Mouse (Mus musculus) liver, adult 2 months (tissue): ENCODE data around the gene Slamf9. TPM values are rescaled to one million over a fixed set of nuclear protein-coding genes. Genes with fewer than 3 reads are reported as not detected.

Experiments used
- DNase-seq: peaks from one replicate; pipeline ENCODE4 v3.0.0-alpha.2; 2011; ENCODE audit warnings: low read depth, low spot score; ENCODE audit errors: extremely low read depth
- H3K27ac ChIP-seq: fragments of 200-500 bp; replicated peaks from 2 replicates; pipeline ENCODE4 v1.5.1; 2012; ENCODE audit warnings: low read depth, mild to moderate bottlenecking, control low read depth, inconsistent platforms, low read length; ENCODE audit not compliant: insufficient read depth
- H3K27me3 ChIP-seq: fragments of 200-500 bp; 2 replicates; pipeline ENCODE4 v1.6.1; 2012; ENCODE audit warnings: mild to moderate bottlenecking, moderate library complexity, low read length, inconsistent platforms; ENCODE audit not compliant: control insufficient read depth, insufficient read depth
- H3K36me3 ChIP-seq: fragments of 200-500 bp; 2 replicates; pipeline ENCODE4 v1.6.1; 2012; ENCODE audit warnings: low read length, inconsistent platforms; ENCODE audit not compliant: control insufficient read depth, insufficient read depth
- H3K4me1 ChIP-seq: fragments of 200-500 bp; 2 replicates; pipeline ENCODE4 v1.6.1; 2011; ENCODE audit warnings: low read length; ENCODE audit not compliant: control insufficient read depth, insufficient read depth
- H3K4me3 ChIP-seq: fragments of 200-500 bp; 2 replicates; pipeline ENCODE4 v1.5.1; 2011; ENCODE audit warnings: low read depth, mild to moderate bottlenecking, control low read depth, low read length, moderate library complexity; ENCODE audit not compliant: insufficient read depth
- H3K79me2 ChIP-seq: fragments of 200-500 bp; 2 replicates; pipeline ENCODE4 v1.6.1; 2012; ENCODE audit warnings: inconsistent platforms, mild to moderate bottlenecking, low read length, moderate library complexity; ENCODE audit not compliant: control insufficient read depth, insufficient read depth
- H3K9ac ChIP-seq: fragments of 200-500 bp; 2 replicates; pipeline ENCODE4 v1.6.1; 2012; ENCODE audit warnings: low read depth, mild to moderate bottlenecking, control low read depth, inconsistent platforms, low read length
- CTCF ChIP-seq: fragments of 200-500 bp; IDR thresholded peaks from 2 replicates; pipeline ENCODE4 v1.5.1; 2011; ENCODE audit warnings: low read depth, low read length, control low read depth
- POLR2A ChIP-seq: fragments of 200-500 bp; IDR thresholded peaks from 2 replicates; pipeline ENCODE4 v1.6.1; 2011; ENCODE audit warnings: low read length, control low read depth; ENCODE audit not compliant: insufficient read depth; ENCODE audit errors: extremely low read depth
- WGBS: fragments of 180-500 bp; shearing (Covaris S2); methylation state at CpG from one replicate; pipeline ENCODE4 v1.1.7; 2018; 5-methylcytosine and 5-hydroxymethylcytosine counted together
- polyA plus RNA-seq: library from polyadenylated mRNA; depleted of rRNA; stranded (reverse); fragments of >200 nt; gene quantifications from 2 replicates; pipeline ENCODE4 v1.2.3, GENCODE M21; 2012
- total RNA-seq: library from RNA; depleted of rRNA; stranded (reverse); fragments of >200 nt; gene quantifications from 2 replicates; pipeline ENCODE4 v1.2.3, GENCODE M21; 2014

Slamf9 gene
- total and polyA plus RNA-seq, 2 experiments, result 0.53 to 0.92 TPM

DNA sequence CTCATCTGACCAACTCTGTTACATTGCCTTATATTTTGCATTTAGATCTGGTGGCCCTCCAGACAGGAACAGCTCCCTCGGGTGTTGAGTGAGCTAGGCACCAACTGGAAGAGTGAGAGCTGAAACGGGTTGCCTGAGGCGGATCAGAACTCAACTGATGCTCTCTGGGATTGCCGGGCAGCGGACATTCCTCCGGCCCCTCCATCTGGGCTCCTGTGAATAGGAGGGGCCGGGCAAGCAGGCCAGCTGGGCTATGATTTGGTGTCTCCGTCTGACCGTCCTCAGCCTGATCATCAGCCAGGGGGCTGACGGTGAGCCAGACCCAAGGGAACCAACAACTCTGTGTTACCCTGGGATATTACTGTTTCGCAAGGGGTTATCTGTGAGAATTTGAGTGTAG, 9.1 kb downstream of the Slamf9 start:
- Histone ChIP-seq H3K79me2 (no peaks in the 10 kb centered on the region), H3K36me3 (no peaks in the 10 kb centered on the region), H3K4me3 (no peak overlapping the region), H3K27me3 (no peaks in the 10 kb centered on the region), H3K4me1 (peaks cover 4% of the 10 kb centered on the region; the same call in 1 of the 2 replicates), H3K27ac (no peak overlapping the region), H3K9ac (no peak overlapping the region)
- TF ChIP-seq POLR2A (no peak), CTCF (no peak)
- WGBS, result 90% methylated on average over 11 of the region's 11 CpGs
- no peak for DNase-seq

DNA sequence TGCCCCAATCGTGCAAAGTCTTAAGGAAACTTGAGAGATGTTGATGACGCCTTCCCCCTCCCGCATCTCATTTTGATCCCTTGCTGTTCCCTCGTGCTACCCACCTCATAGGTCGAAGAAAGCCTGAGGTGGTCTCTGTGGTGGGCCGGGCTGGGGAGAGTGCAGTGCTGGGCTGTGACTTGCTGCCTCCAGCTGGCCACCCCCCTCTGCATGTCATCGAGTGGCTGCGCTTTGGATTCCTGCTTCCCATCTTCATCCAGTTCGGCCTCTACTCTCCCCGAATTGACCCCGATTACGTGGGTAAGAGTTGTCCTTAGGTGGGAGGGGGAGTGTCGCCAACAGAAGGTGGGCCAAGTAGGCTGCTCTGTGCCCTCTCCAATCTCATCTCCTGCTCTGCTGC, 9.5 kb downstream of the Slamf9 start:
- Histone ChIP-seq H3K79me2 (no peaks in the 10 kb centered on the region), H3K27ac (no peak overlapping the region), H3K4me3 (no peak overlapping the region), H3K9ac (no peak overlapping the region), H3K36me3 (no peaks in the 10 kb centered on the region), H3K4me1 (peaks cover 4% of the 10 kb centered on the region; the same call in 1 of the 2 replicates), H3K27me3 (no peaks in the 10 kb centered on the region)
- no peak for TF ChIP-seq POLR2A
- TF ChIP-seq CTCF, result no peak
- no peak for DNase-seq
- WGBS, result 94% methylated on average over 13 of the region's 13 CpGs

DNA sequence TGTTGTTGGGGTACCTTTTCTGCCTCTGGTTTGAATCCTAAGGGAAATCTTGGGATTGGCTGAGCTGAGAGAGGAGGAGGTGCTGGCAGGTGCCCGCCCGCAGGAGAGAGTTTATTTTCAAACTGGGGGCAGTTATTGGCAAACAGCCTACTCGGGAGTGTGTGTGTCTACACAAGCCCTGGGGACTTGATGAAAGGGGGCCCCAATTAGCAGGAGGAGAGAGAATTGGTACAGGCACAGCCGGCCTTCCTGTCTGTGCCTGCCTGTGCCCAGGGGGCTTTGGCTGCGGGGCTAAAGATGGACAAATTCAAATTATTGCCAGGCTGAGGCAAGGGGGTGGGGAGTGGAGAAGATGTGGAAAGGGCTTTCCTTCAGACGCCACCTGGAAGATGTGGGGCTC, 10.7 kb downstream of the Slamf9 start:
- 85% methylated on average over 6 of the region's 6 CpGs for WGBS
- no peak for DNase-seq
- Histone ChIP-seq H3K4me1 (peaks cover 4% of the 10 kb centered on the region; the same call in 1 of the 2 replicates), H3K27me3 (no peaks in the 10 kb centered on the region), H3K9ac (no peak overlapping the region), H3K27ac (no peak overlapping the region), H3K79me2 (no peaks in the 10 kb centered on the region), H3K36me3 (no peaks in the 10 kb centered on the region), H3K4me3 (no peak overlapping the region)
- TF ChIP-seq CTCF (no peak), POLR2A (no peak)

DNA sequence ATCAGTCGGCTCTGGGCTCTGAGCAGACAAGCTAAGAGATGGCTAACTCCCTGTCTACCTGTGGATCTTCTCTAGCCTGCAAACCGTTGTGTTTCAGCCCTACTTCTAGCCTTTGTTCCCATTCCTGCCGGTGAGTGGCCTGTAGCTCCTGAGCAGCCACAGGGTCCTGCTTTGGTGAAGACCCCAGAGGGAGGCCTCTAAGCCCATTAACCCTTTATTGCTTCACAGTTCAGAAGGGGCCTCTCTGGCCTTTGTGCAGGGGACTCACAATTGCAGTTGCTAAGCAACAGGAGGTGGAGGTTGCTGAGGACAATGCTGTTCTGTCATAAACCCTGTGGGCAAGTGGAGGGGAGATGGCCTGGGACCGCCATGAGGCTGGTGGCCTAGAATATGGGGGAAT, 11.1 kb downstream of the Slamf9 start:
- H3K79me2 ChIP-seq, result no peaks in the 10 kb centered on the region
- H3K36me3 ChIP-seq, result no peaks in the 10 kb centered on the region
- H3K4me3 ChIP-seq, result no peak overlapping the region
- no peak overlapping the region for H3K9ac ChIP-seq
- peaks cover 4% of the 10 kb centered on the region; the same call in 1 of the 2 replicates for H3K4me1 ChIP-seq
- no peak for DNase-seq
- TF ChIP-seq POLR2A (no peak), CTCF (no peak)
- H3K27ac ChIP-seq, result no peak overlapping the region
- 78% methylated on average over 4 of the region's 4 CpGs for WGBS
- no peaks in the 10 kb centered on the region for H3K27me3 ChIP-seq

DNA sequence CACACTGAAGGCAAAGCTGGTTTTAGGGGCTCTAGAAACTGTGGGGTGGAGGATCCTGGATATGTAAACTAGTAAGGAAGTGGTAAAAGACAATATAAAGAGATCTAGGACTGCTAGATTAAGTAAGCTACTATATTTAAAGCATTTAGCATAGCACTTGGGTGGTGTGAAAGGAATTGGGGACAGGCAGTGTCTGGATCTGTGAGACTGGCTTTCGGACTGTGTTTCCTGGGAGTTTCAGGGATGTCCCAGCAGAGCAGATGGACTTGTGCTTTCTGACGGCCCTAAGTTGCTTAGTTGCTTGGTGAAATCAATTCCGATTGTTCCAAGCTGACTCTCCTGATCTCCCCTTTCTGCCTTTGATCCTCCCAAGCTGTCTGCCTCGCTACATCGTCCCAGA, 11.5 kb downstream of the Slamf9 start:
- Histone ChIP-seq H3K36me3 (no peaks in the 10 kb centered on the region), H3K27ac (no peak overlapping the region), H3K4me3 (no peak overlapping the region), H3K79me2 (no peaks in the 10 kb centered on the region), H3K9ac (no peak overlapping the region), H3K27me3 (no peaks in the 10 kb centered on the region), H3K4me1 (peaks cover 2% of the 10 kb centered on the region; the same call in 1 of the 2 replicates)
- TF ChIP-seq CTCF (no peak), POLR2A (no peak)
- no peak for DNase-seq
- WGBS, result 82% methylated on average over 5 of the region's 5 CpGs

DNA sequence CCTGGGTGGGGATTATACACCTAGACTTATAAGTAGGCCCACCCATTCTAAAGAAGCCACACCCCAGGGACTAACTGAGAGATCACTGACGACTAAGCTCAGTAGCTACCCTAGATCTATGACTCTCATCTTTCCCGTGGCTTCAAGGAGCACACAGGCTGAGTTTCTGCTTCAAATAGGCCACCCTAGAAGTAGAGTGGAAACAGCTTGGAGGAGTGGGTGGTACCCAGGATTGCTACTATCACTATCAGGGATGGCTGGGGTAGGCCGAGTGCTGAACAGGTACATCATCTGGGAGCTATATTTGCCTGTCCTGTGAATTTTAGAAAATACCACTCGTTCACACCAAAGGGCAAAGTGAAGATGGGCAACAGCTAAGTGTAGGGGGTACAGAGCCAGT, 12.7 kb downstream of the Slamf9 start:
- no peak overlapping the region for H3K27ac ChIP-seq
- H3K27me3 ChIP-seq, result no peaks in the 10 kb centered on the region
- H3K79me2 ChIP-seq, result no peaks in the 10 kb centered on the region
- no peak for DNase-seq
- TF ChIP-seq POLR2A, result no peak
- TF ChIP-seq CTCF, result no peak
- 82% methylated on average over 4 of the region's 4 CpGs for WGBS
- H3K4me3 ChIP-seq, result no peak overlapping the region
- no peaks in the 10 kb centered on the region for H3K4me1 ChIP-seq
- no peak overlapping the region for H3K9ac ChIP-seq
- no peaks in the 10 kb centered on the region for H3K36me3 ChIP-seq
